Mouse (Mus musculus) spleen, adult 2 months (tissue): ENCODE data around the gene Evc.

Source experiments
- CTCF ChIP-seq: fragments of 200-500 bp; IDR thresholded peaks from 2 replicates; pipeline ENCODE4 v1.5.1; 2011; ENCODE audit warnings: mild to moderate bottlenecking, inconsistent platforms; ENCODE audit not compliant: insufficient read depth, insufficient read length, insufficient replicate concordance; ENCODE audit errors: extremely low read depth
- POLR2A ChIP-seq: fragments of 200-500 bp; IDR thresholded peaks from 2 replicates; pipeline ENCODE4 v1.6.1; 2011; ENCODE audit warnings: low read depth, low read length, inconsistent platforms

DNA sequence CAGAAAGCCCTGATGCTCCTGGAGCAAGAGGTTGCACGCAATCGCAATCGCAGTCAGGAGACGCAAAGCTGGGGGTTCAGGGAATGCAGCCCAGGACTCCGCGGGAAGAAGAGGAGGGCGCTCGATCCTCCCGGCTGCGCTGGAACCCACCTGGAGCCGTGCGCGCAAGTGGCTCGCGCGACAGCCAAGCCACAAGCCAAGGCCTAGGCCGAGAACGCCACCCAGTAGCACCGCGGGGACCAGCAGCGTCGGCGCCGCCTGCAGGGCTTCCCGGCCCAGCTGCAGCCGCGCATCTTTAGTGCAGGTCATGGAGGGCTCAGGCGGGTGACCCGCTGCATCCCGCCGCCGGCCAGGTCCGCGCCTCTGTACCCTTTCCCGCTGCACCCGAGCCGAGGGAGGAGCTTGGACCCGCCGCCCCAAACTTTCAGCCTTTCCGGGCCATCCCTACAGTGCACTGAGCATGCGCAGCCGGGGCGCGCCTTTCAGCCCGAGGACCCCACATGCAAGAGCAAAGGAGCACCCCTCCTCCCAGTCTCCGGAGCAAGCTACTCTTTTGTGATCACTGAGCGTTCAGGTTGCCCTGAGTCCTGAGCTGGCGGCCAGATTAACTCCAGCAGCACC lies at the start of gene Evc:
- TF ChIP-seq CTCF (no peak), POLR2A (no peak)
